Mouse (Mus musculus): ENCODE results near the gene Aifm3.

DNA sequence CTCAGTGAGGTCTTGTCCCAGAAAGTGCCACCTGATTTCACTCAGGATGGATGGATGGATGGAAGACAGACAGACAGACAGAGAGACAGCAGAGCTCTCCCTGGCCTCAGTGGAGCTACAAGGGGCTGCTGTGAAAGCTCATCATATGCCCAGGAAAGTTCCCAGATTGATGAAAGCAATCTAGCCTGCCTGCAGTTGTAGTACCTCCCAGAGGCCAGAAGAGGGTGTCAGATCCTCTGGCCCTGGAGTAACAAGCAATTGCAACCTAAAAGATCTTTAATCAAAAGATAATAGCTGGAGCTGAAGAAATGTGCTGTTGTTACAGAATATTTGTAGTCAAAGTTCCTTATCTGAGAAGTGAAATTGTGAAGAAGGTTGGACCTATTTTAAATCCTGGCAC lies 15.3 kb upstream of the Aifm3 start:
- TF ChIP-seq GATA1 (IDR thresholded peaks at IDR 0.05; ENCODE audit: borderline replicate concordance, low read length) (no peak), FLI1 (IDR thresholded peaks at IDR 0.05; ENCODE audit: low read length) (no peak)

All from megakaryocyte, embryonic 14.5 days (primary cell).